Comparison of ENCODE assay signal across 9 mouse cellular contexts in the genomic region with DNA sequence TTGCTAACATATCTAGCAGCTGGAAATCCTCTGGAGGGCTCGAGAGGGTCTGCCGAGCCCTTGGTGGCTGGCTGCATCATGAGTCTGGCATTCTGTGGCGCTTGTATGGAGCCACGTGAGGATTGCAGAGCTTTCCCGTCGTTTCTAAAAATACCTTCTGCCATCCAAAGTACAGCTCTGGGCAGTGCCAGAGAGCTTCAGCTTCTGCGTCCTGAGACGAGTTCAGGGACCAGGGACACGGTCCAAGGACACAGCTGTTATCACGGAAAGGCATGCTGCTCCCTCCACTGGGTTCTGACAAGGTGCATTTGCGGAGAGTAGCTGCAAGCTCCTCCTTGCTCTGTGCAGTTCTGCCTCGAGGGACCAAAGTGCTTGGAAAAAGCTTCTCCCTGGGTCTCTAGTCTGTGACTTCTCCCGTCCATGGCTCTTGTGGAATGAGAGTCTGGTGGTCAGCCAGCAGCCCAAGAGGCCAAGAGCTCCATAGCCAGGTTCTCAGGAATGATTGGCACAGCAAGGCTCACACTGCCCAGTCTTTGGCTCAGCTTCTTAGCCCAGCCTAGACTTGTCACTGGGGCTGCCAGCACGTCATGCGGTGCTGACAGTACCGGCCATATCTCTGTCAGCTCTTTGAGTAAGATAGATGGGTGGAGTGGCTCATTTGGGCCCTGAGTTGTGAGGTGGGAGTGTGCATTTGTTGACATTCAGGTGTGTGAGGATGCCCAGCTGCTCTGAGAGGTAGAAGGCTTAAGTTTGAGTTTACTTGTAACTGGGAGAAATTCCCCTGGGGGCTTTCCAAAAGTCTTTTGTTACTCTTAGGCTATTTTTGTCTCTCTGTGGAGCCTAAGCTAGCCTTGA. TPM values are rescaled to one million over a fixed set of nuclear protein-coding genes. Genes with fewer than 3 reads are reported as not detected.
DNase-seq lines count a peak whose midpoint lies in the region; ATAC-seq and TF ChIP-seq lines count a peak whose summit lies in the region.
"Had no signal": no experiment of that assay in that cellular context is flagged by ENCODE, and none has a peak within 500 bp of the region (broad histone marks: within the 10 kb centered on the region; RNA-seq: fewer than 3 reads in every experiment).

No protein-coding gene starts in this region.

- intact Hi-C loops in gastrocnemius, adult 2 months (cut with DNase I): loop anchor here (2.0 kb wide), 1 partner anchor 17 kb away; no protein-coding TSS in a partner anchor

- 0 out of 2 replicates have a peak, but pooled peaks cover 4% of the 10 kb centered on the region for H3K4me1 ChIP-seq in hindbrain, embryonic 16.5 days (ENCODE audit: control insufficient read depth, insufficient read depth, low read depth, low read length)
- 0 out of 2 replicates have a peak, but pooled peaks cover 7% of the 10 kb centered on the region for H3K4me1 ChIP-seq in hindbrain, embryonic 13.5 days (replicated peaks)
- H3K4me1 ChIP-seq: midbrain, embryonic 12.5 days had no signal

- H3K9me3 ChIP-seq in hindbrain, embryonic 16.5 days (ENCODE audit: control insufficient read depth, low read length): no peaks in the 10 kb centered on the region
- H3K9me3 ChIP-seq in hindbrain, embryonic 13.5 days: no peaks in the 10 kb centered on the region
- H3K9me3 ChIP-seq: midbrain, embryonic 12.5 days had no signal

- no peak overlapping the region for H3K9ac ChIP-seq in hindbrain, embryonic 16.5 days (ENCODE audit: low read depth, low read length)
- H3K9ac ChIP-seq in hindbrain, embryonic 13.5 days: no peak overlapping the region
- H3K9ac ChIP-seq: midbrain, embryonic 12.5 days had no signal

- H3K27me3 ChIP-seq in hindbrain, embryonic 16.5 days (replicated peaks; ENCODE audit: control insufficient read depth, insufficient read depth, low read length): no peaks in the 10 kb centered on the region
- H3K27me3 ChIP-seq in hindbrain, embryonic 13.5 days: no peaks in the 10 kb centered on the region
- H3K27me3 ChIP-seq: midbrain, embryonic 12.5 days had no signal

- H3K4me2 ChIP-seq in hindbrain, embryonic 16.5 days (ENCODE audit: low read length): no peak overlapping the region
- no peak overlapping the region for H3K4me2 ChIP-seq in hindbrain, embryonic 13.5 days
- H3K4me2 ChIP-seq: midbrain, embryonic 12.5 days had no signal

- peak; percentile 72 for DNase-seq in NIH3T3 (ENCODE audit: low read depth)
- peak; percentile 89 for DNase-seq in gastrocnemius, adult 2 months
- DNase-seq in kidney, postnatal 25 days: peak; percentile 31 to 77

- TF ChIP-seq CTCF in gastrocnemius, adult 2 months (IDR thresholded peaks at IDR 0.05): no peak

- no peak overlapping the region for H3K4me3 ChIP-seq in hindbrain, embryonic 16.5 days (ENCODE audit: low read length)
- H3K4me3 ChIP-seq in hindbrain, embryonic 13.5 days: no peak overlapping the region
- H3K4me3 ChIP-seq in gastrocnemius, adult 2 months: peak overlapping the region; percentile 70
- H3K4me3 ChIP-seq: midbrain, embryonic 12.5 days had no signal

- WGBS in hindbrain, embryonic 16.5 days: 61% methylated on average over 16 of the region's 16 CpGs
- 83% methylated on average over 16 of the region's 16 CpGs for WGBS in hindbrain, embryonic 13.5 days

- H3K36me3 ChIP-seq in hindbrain, embryonic 16.5 days (ENCODE audit: control insufficient read depth, insufficient read depth, low read length): no peaks in the 10 kb centered on the region
- no peaks in the 10 kb centered on the region for H3K36me3 ChIP-seq in hindbrain, embryonic 13.5 days
- H3K36me3 ChIP-seq: midbrain, embryonic 12.5 days had no signal

- ATAC-seq in hindbrain, embryonic 16.5 days: peak; percentile 58; the same call in 1 of the 2 replicates
- ATAC-seq in hindbrain, embryonic 13.5 days (ENCODE audit: low FRiP score): no peak
- ATAC-seq in granulocyte monocyte progenitor cell, adult 5-6 weeks (replicated peaks; ENCODE audit: poor library complexity, severe bottlenecking): no peak
- ATAC-seq in megakaryocyte progenitor cell, adult 5-6 weeks (replicated peaks; ENCODE audit: poor library complexity): no peak
- ATAC-seq in activated CD4-positive, CD25-positive, alpha-beta regulatory T cell, adult 4 months: no peak

- no peak overlapping the region for H3K27ac ChIP-seq in hindbrain, embryonic 16.5 days (ENCODE audit: low read depth, low read length)
- no peak overlapping the region for H3K27ac ChIP-seq in hindbrain, embryonic 13.5 days
- peak overlapping the region; percentile 95 for H3K27ac ChIP-seq in gastrocnemius, adult 2 months
- H3K27ac ChIP-seq: midbrain, embryonic 12.5 days had no signal

RNA-seq across cellular contexts. Expression of a gene that starts 56.5 kb away (rescaled TPM):
- polyA plus RNA-seq in hindbrain, embryonic 16.5 days (2015; fragmentation: Nextera tagmentation; extraction: Ambion mirVana): 1.9 and 2.1 TPM in 2 replicates
- polyA plus RNA-seq in hindbrain, embryonic 13.5 days (2015; fragmentation: Nextera tagmentation; extraction: Ambion mirVana): 0.74 and 1.1 TPM in 2 replicates
- 10 to 100 TPM; 26.3 to 36.9 TPM for total RNA-seq in gastrocnemius, adult 2 months (2021)
- 11.2 and 14.4 TPM in 2 replicates for total RNA-seq in granulocyte monocyte progenitor cell, adult 5-6 weeks (2014; fragmentation: Nextera tagmentation)
- 9.3 and 11.6 TPM in 2 replicates for total RNA-seq in granulocyte monocyte progenitor cell, adult 5-6 weeks (2017)
- 7.5 and 8.3 TPM in 2 replicates for total RNA-seq in megakaryocyte progenitor cell, adult 5-6 weeks (2015)
- 9.8 and 11.0 TPM in 2 replicates for total RNA-seq in megakaryocyte progenitor cell, adult 5-6 weeks (2017)
- 10 to 100 TPM; 12.6 to 13.3 TPM for polyA plus RNA-seq in activated CD4-positive, CD25-positive, alpha-beta regulatory T cell, adult 4 months (2017; shearing (Covaris generic))
